Mouse (Mus musculus): ENCODE results near the gene Fbxl18.
"Not testable (repeated sequence)": the region's sequence is repeated elsewhere in the genome, so short reads cannot be mapped to it uniquely, and the experiment has no call there.

Fbxl18 gene

DNA sequence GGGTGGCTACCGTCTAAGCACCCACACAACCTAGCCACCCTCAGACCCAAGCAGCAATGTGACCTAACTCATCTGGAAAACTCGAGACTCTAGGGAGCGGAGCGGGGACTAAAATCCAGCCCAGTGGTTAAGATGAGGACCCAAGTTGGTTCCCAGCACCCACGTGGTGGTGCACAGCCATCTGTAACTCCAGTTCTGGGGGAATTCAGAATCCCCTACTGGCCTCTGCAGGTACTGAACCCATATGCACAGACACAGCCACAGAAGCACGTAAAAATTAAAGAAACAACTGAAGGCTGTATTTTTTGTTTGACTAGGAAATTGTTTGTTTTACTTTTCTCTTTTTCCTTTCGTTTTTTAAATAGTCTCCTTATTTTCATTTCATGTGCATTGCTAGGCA is 21.5 kb downstream of the Fbxl18 start:
- no peak for DNase-seq (ENCODE audit: low spot score)

DNA sequence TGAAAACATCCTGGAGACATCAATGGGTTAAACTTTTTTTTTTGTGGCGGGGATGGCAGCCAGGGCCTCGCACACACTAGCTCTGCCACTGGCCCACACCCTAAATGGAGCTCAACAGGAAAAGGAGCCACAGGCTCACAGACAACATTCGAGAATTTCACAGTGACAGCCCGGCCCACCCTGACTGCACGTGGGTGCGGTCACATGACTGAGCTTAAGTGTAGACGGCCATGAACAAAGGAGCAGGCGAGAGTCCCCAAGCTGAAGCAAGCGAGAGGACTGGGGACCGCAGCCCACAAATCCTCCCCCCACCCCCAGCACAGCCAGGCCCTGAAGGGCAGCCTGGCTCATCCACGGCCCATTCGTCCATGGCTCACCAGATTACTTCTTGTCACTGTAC is 23.5 kb downstream of the Fbxl18 start:
- DNase-seq (ENCODE audit: low spot score): no peak

DNA sequence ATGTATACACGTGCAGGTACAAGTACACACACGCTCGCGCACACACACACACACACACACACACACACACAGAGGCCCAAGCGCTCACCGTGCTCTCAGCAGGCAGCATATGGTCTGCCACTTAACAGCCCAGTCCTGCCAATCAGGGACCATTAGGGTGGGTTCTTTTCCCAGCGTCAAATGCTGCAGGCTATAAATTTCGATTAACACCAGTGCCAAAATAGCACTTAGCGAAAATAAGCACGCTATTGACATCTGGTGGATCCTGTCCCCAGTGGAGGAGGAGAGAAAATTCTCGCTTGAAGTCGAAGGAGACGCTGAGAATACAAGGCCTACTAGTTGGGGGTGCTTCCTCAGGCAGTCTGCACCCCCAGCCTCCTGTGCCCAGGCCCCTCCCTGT is 25.8 kb downstream of the Fbxl18 start:
- DNase-seq (ENCODE audit: low spot score): no peak

DNA sequence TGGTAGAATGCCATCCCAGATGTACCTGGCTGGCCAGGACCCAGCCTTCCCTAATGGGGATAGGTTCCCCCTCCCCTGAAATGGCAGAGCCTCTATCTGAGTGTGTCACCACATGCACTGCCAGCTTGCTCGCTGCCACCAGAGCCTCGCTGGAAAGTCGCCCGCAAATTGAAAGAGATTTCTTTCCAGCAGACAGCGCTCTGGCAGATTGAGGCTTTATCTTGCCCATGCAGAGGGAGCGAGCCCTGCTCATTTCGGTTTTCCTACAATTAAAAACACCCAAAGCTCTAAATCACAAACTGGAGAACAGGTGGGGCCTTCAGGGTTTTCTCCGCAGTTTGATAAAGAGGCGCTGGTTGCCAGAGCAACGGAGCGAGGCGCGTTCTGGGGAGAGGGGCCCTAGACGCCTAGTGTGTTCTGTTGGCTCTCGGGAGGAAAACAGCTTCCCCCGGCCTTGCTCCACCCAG is 37.4 kb downstream of the Fbxl18 start:
- no peak for DNase-seq (ENCODE audit: low spot score)

DNA sequence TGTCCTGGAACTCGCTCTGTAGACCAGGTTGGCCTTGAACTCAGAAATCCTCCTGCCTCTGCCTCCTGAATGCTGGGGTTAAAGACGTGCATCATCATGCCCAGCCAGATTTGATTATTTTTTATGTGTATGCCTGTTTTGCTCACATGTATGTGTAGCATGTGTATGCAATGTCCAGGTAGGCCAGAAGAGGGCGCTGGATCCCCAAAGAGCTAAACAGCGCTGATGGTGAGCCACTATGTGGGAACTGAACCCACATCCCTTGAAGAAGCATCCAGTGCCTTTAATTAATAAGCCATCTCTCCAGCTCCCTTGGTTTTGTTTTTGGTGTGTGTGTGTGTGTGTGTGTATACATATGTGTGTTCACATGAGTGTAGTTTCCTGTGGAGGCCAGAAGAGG is 38.8 kb downstream of the Fbxl18 start:
- no peak for DNase-seq (ENCODE audit: low spot score)

DNA sequence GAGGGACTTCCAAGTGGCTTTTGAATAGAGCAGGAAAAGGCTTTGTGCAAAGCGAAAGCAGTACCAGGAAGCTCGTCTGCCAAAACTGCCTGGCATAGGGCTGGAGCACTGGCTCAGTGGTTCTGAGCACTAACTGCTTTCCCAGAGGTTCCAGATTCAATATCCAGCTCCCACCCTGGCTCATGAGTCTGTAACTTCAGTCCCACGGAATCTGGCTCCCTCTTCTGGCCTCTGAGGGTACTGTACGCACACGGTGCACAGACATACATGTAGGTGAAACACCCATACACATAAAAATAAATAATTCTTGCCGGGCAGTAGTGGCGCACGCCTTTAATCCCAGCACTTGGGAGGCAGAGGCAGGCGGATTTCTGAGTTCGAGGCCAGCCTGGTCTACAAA is 40.3 kb downstream of the Fbxl18 start:
- no peak for DNase-seq (ENCODE audit: low spot score)

DNA sequence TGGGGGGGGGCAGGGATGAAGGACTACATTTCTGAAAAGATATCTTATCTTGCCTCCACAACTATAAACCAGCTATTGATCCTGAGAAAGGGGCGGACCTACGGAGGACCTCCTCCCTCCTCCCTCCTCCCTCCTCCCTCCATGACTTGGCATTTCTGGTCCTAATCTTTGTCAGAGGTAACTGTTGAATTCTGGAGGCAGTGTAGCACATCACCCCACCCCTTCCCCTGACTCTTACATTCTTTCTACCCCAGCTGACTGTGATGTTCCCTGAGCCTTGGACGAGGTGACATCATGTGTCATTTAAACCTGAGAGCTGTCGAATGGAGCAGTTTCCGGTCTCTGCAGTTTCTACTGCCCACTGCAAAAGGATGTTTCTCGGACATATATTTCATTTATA is 41.6 kb downstream of the Fbxl18 start:
- DNase-seq (ENCODE audit: low spot score): no peak

DNA sequence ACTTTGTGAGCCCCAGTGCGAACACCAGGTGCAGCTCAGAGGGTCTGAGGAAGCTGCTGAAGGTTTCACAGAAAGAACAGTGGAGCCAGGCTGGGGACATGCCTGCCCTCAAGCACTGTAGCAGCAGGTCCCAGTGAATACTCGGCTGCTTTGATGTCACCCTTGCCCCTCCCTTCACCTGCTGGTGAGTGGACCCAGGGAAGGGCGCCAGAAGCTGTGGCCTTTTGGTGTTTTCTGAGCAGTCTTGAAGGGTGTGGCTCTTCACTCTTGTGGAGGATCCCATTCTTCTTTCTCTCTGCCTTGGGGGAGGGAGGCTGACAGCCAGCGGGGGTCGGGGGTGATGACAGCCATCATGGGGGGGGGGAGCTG is 43.6 kb downstream of the Fbxl18 start:
- no peak for DNase-seq (ENCODE audit: low spot score)

DNA sequence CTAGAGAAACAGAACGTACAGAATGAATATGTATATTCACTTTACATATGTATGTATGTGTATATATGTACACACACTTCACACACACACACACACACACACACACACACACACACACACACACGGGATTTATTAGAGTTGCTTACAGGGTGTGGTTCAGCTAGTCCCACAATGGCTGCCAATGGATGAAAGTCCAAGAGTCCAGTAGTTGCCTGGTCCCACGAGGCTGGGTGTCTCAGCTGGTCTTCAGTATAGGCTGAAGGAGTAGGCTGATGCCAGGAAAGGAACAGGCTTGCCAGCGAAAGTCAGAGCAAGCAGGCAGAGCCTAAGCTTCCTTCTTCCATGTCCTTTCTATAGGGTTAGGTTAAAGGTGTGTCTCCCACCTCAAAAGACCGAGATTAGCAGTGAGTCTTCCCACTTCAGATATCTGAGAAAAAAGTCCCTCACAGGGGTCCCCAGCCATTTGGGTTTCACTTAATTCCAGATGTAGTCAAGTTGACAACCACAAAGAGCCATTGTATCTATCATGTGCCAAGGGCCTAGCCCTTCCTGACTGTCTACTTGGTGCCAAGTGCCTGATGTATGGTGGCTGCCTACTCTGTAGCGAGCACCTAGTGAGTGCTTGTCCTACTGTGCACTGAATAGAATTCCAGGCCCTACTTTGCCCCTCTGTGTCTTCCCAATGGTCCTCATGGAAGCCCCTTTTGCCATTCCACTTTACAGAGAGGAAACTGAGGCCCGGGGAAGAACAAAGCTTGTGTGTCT is 44.1 kb downstream of the Fbxl18 start:
- no peak for DNase-seq (ENCODE audit: low spot score)

DNA sequence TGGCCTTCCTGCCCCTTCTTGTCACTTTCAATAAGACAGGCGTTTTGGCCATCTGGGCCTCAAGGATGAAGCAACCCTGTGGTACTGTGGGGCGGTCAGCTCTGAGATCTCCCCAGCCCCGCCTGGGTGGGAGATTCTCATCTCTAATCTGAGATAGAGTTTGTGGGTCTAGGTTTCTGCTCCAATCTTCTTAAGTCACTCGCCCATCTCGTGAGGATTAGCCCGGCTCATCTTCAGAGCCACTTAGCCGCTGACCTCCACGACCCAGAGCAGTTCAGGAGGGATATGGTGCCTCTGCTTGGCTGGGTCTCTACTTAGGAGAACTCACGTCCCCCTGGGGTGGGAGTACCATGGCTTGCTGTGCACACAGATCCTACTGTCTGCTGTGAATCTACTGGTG is 44.7 kb downstream of the Fbxl18 start:
- DNase-seq (ENCODE audit: low spot score): no peak

DNA sequence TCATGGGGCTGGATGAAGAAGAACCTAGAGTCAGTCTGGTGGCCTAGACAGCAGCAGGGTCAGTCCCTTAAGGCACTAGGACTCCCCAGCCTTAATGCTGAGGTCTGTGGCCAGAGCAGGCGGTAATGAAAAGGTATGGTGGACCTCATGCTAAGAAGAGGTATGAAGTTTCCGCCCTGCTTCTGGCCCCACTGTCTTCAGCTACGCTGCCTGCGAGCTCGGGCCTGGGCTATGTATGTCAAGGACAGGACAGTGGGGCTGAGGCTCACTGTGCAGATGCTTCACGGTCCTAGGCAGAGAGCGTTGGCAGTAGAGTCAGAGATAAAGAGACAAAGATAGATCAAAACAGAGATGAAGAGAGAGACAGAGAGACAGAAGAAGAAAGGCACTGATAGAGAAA is 46.3 kb downstream of the Fbxl18 start:
- no peak for DNase-seq (ENCODE audit: low spot score)

DNA sequence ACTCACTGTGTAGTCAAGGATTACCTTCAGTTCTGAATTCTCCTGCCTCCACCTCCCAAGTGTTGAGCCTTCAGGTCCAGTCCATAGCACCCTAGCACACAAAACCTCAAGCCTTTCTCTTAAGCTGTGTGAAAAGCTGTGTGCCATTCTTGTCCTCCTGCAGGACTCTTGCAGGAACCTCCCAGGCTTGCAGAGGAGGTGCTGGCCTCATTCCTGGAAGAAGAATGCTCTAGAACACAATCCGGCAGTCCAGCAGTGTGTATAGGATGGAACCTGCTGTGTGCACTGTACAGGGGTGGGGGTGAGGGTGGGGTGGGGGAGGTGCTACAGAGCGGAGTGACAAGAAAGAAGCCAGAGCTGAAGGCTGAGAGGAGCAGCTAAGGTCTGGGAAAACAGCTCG is 47.1 kb downstream of the Fbxl18 start:
- DNase-seq (ENCODE audit: low spot score): no peak

DNA sequence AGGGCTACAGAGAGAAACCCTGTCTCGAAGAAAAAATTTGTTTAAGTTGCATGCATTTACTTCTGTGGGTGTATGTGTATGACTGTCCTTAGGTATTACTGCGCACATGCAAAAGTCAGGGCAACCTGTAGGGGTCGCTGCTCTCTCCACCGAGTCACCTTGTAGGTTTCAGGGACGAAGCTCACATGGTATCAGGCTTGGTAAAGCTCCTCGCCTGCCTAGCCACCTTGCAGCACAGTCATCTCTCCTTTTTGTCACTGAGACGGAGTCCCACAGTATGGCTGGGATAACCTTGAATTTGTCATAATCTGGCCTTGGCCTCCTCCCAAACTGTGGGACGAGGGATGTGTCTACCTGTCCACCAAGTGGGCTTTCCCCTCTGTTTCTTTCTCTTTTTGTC is 50.8 kb downstream of the Fbxl18 start:
- no peak for DNase-seq (ENCODE audit: low spot score)

DNA sequence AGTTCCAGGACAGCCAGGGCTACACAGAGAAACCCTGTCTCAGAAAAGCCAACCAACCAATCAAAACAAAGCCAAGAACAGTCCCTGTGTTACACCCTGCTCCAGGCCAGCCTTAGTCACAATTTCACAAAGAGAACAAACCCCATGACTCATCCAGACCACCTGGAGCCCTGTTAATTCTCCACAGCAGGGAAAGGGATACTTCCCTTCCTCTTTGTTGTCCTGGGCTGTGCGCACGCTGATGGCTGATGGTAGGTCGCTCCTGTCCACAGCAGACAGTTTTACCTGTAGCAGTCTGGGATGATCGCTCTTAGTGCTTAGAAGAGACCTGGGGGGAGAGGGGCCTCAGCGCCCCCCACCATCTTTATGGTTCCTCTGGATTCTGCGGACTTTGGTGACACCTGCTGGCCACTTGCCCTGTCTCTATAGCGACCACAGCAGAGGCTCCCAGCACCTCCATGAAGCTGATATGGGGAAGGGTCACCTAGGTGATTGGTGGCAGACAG is 53.0 kb downstream of the Fbxl18 start:
- peak; percentile 18 for DNase-seq (ENCODE audit: low spot score)

DNA sequence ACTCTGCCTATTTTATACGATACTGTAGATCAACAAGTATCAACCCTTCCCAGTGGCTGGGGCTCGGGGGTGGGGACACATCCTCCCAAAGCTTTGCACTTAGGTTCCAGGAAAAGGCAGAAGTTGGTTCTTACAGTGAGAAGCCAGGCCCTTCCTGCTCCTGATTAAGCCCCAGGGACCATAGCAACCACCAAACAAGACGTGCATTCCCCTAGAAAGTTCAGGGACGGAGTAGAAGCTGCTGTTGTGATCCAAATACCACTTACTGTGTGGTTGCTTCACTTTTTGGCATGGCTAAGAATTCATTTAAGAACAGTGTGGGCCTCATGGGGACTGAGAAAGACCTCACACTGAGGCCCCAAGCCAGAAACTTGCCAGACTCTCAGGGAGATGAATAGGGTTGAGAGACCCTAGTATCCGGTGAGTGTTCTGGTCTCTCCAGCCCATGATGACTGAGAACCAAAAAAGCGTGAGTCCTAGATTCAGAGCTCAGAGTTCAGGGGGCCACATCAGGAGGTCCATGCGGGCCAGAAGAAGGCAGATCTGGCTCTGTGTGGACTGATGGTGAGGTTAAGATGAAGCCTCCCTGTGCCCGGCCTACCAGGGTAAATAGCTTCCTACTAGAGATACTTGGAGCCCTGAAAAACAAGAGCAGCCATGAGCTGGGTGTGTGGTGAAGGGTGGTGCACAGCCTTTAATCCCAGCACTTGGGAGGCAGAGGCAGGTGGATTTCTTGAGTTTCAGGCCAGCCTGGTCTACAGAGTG is 53.7 kb downstream of the Fbxl18 start:
- DNase-seq (ENCODE audit: low spot score): peak; percentile 24

DNA sequence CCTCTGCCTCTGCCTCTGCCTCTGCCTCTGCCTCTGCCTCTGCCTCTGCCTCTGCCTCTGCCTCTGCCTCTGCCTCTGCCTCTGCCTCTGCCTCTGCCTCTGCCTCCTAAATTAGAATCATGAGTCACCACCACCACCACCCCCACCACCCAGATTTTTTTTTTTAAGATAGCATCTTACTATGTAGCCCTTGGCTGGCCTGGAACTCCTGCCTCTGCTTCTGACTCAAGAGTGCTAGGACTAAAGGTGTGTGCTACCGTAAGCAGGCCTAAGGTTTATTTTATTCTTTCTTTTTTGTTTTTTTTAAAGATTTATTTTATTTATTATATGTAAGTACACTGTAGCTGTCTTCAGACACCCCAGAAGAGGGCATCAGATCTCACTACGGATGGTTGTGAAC is 57.8 kb downstream of the Fbxl18 start:
- DNase-seq (ENCODE audit: low spot score): not testable (repeated sequence)

DNA sequence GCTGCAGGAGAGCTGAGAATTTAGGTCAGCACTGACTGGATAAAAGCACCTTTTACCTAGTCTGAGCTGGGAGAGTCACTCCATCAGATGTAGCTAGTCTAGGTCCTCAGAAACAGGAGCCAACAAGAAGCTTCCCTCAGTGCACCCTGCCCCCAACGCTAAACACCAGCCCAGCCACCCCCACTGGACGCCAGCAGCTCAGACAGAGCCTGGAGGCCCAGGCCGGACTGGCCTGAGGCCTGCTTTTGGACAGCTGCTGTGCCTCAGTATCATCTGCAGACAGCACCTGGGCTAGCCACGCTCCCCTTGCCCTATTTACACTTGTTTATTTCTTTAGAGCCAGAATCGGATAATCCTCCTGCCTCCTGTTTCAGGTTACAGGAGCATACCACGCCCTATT is 58.3 kb downstream of the Fbxl18 start:
- DNase-seq (ENCODE audit: low spot score): no peak

DNA sequence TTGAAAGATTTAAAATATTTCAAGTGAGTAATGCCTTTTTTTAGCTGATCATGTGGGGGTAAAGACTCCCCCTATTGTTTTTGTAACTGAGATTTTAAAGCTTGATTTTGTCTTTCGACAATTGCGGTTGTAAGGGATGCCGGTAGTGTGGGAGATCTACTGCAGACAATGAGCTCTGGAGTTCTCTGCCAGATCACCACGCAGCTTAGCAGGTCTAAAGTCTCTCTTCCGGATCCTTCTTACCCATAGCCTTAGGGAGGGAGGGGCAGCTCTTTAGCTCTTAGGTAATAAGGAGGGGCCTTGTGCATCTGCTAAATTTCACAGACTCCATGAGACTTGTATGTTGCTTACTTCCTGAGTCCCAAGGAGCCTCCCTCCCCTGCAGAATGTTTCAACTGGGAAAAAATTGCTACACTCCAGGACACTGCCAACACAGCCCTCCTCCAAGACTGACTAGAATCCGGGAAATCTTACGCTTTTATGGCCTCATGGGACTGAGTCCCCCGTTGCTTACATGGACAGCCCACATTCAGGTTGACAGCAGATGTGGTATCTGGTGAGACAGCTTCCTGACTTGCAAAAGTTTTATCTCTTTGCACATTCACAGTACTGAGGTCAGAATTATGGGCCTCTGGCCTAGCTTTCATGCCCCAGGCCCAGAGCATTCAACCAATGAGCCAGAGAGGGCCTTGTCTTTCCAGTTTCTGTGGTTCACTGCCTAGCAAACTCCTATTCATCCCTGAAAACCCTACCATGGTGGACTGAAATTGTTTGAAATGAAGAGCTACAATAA is 61.4 kb downstream of the Fbxl18 start:
- DNase-seq (ENCODE audit: low spot score): no peak

DNA sequence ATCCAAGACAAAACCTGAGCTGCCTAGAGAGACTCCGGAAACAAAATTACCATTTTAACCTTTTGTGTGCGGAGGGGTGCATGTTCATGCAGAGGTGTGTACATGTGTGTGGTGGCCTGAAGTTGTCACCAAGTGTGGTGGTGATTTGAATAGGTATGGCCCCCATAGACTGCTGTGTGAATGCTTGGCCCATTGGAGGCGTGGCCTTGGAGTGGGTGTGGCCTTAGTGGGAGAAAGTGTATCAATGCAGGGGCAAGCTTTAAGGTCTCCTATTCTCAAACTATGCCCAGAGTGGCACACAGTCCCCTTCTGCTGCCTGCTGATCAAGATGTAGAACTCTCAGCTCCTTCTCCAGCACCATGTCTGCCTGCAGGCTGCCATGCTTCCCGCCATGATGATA is 69.1 kb downstream of the Fbxl18 start:
- no peak for DNase-seq (ENCODE audit: low spot score)

DNA sequence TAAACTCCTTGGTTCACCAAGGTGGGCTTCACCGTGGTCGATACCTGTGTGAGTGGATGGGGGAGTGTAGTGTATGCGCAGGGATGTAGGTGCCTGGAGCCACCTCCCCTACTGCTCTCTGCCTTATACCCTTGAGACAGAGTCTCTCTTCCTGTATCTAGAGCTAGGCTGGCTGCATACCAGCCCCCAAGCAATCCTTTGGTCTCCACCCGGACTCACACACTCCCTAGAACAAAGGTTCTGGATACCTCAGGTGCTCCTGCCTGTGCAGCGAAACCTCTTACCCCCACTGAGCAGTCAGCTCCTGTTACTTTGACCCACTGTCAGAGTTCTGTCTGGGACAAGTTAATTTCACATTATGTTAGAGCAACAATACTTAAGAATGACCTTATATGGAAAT is 69.6 kb downstream of the Fbxl18 start:
- DNase-seq (ENCODE audit: low spot score): no peak

DNA sequence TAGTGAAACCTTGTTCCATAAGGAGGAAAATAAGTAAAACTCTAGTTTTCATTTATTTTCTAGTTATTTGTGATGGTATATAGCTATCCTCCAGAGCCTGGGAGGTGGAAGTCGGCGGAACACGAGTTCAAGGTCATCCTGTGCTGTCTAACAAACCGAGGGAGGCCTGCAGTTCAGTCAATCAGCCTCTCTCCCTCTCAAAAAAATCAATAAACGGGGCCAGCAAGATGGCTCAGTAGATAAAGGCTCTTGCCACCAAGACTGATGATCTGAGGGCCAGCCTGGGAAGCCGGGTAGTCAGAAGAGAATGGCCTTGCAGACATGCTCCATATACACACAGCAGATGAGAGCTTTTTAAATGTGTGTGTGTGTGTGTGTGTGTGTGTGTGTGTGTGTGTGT is 71.1 kb downstream of the Fbxl18 start:
- DNase-seq (ENCODE audit: low spot score): no peak
